Mouse (Mus musculus) intestine, embryonic 16.5 days (tissue): Measurements from ENCODE around the gene Ccnt1. TPM values are rescaled to one million over a fixed set of nuclear protein-coding genes. Genes with fewer than 3 reads are reported as not detected.

Experiments
- ATAC-seq: fragments of 200-750 bp; cut with Nextera tagmentation; 2 replicates; pipeline ENCODE4 v1.8.0; 2017; ENCODE audit warnings: moderate TSS enrichment, moderate library complexity
- H3K27ac ChIP-seq: fragments of 300-500 bp; sonication (generic); 2 replicates; pipeline ENCODE4 v1.5.1; 2014; ENCODE audit warnings: mild to moderate bottlenecking, low read length
- H3K27me3 ChIP-seq: fragments of 300-500 bp; sonication (generic); replicated peaks from 2 replicates; pipeline ENCODE4 v1.6.1; 2014; ENCODE audit warnings: low read length, control low read depth, mixed read lengths; ENCODE audit not compliant: control insufficient read depth, insufficient read depth
- H3K36me3 ChIP-seq: fragments of 300-500 bp; sonication (generic); 2 replicates; pipeline ENCODE4 v1.6.1; 2014; ENCODE audit warnings: low read length, control low read depth; ENCODE audit not compliant: control insufficient read depth, insufficient read depth
- H3K4me1 ChIP-seq: fragments of 300-500 bp; sonication (generic); 2 replicates; pipeline ENCODE4 v1.6.1; 2014; ENCODE audit warnings: low read length, control low read depth, mixed read lengths; ENCODE audit not compliant: control insufficient read depth, insufficient read depth
- H3K4me2 ChIP-seq: fragments of 300-500 bp; sonication (generic); 2 replicates; pipeline ENCODE4 v1.6.1; 2014; ENCODE audit warnings: low read depth, low read length, control low read depth
- H3K4me3 ChIP-seq: fragments of 300-500 bp; sonication (generic); 2 replicates; pipeline ENCODE4 v1.5.1; 2014; ENCODE audit warnings: mild to moderate bottlenecking, low read length
- H3K9ac ChIP-seq: fragments of 300-500 bp; sonication (generic); 2 replicates; pipeline ENCODE4 v1.6.1; 2014; ENCODE audit warnings: low read depth, low read length
- H3K9me3 ChIP-seq: fragments of 300-500 bp; sonication (generic); 2 replicates; pipeline ENCODE4 v1.6.1; 2016; ENCODE audit warnings: low read length, control low read depth; ENCODE audit not compliant: control insufficient read depth
- WGBS: fragments of 180-500 bp; shearing (Covaris S2); extraction: QIAGEN DNeasy Blood & Tissue Kit; methylation state at CpG from one replicate; pipeline ENCODE4 v1.1.7; 2014; 5-methylcytosine and 5-hydroxymethylcytosine counted together
- polyA plus RNA-seq: library from polyadenylated mRNA; unstranded; fragments of >200 nt; fragmentation: Nextera tagmentation; extraction: Ambion mirVana; gene quantifications from 2 replicates; pipeline ENCODE4 v1.2.1, GENCODE M21; 2015

The Ccnt1 gene
- polyA plus RNA-seq, 1 experiment from 2014 or later: 43.7 TPM

GRCm38 (mm10) chr15:98511386-98511928 lies 59.3 kb downstream of the Ccnt1 start:
- Histone ChIP-seq H3K27me3 (no peaks in the 10 kb centered on the region), H3K4me2 (no peak overlapping the region), H3K9ac (no peak overlapping the region), H3K4me3 (no peak overlapping the region), H3K36me3 (no peaks in the 10 kb centered on the region), H3K27ac (0 out of 2 replicates have a peak overlapping the region, but pooled peaks have one; percentile 9), H3K4me1 (peaks cover 5% of the 10 kb centered on the region; the same call in 1 of the 2 replicates), H3K9me3 (no peaks in the 10 kb centered on the region)
- 66% methylated on average over 13 of the region's 13 CpGs for WGBS
- ATAC-seq: no peak

GRCm38 (mm10) chr15:98510438-98511385 lies 60.0 kb downstream of the Ccnt1 start:
- peaks cover 5% of the 10 kb centered on the region; the same call in 1 of the 2 replicates for H3K4me1 ChIP-seq
- H3K4me3 ChIP-seq: peak overlapping the region; percentile 26; the same call in 1 of the 2 replicates
- no peaks in the 10 kb centered on the region for H3K27me3 ChIP-seq
- H3K4me2 ChIP-seq: peak overlapping the region; percentile 50
- 21% methylated on average over 25 of the region's 25 CpGs for WGBS
- H3K9ac ChIP-seq: 0 out of 2 replicates have a peak overlapping the region, but pooled peaks have one; percentile 3
- ATAC-seq: peak; percentile 23; the same call in 1 of the 2 replicates
- no peaks in the 10 kb centered on the region for H3K9me3 ChIP-seq
- H3K27ac ChIP-seq: 0 out of 2 replicates have a peak overlapping the region, but pooled peaks have one; percentile 9
- H3K36me3 ChIP-seq: no peaks in the 10 kb centered on the region

DNA sequence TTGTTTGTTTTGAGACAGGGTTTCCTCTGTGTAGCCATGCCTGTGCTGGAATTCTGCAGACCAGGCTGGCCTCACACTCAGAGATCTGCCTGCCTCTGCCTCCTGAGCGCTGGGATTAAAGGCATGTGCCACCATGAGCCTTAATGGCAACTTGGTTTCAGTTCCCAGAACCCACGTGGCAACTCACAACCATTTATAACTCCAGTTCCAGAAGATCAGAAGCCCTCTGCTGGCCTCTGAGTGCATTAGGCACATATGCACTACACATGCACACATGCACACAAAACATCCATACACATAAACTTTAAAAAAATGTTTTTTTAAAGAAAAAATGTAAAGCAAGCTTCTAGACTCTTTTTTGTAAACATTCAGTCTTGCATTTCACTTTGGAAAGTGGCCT lies 61.3 kb downstream of the Ccnt1 start:
- ATAC-seq: no peak
- Histone ChIP-seq H3K4me3 (no peak overlapping the region), H3K27me3 (no peaks in the 10 kb centered on the region), H3K9ac (no peak overlapping the region), H3K4me2 (no peak overlapping the region), H3K36me3 (no peaks in the 10 kb centered on the region), H3K27ac (no peak overlapping the region), H3K4me1 (peaks cover 5% of the 10 kb centered on the region; the same call in 1 of the 2 replicates), H3K9me3 (no peaks in the 10 kb centered on the region)
- 52% methylated on average over 2 of the region's 2 CpGs for WGBS

DNA sequence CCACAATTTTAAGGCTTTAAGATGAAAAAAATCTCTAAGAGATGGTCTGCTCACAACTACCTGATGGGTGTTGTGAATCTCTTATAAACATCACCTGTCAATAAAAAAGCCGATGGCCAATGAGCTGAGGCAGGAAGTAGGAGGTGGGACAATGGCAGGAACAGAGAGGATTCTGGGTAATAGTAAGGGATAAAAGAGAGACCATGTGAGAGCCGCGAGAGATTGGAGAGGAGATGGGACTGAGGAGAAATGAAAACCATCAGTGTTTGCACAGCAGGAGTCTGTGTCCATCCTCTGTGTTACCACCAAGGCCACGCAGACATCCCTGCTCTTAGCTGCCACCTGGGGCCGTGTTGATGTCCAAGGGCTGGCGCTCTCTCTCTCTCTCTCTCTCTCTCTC lies 63.4 kb downstream of the Ccnt1 start:
- 89% methylated on average over 6 of the region's 6 CpGs for WGBS
- peaks cover 5% of the 10 kb centered on the region; the same call in 1 of the 2 replicates for H3K4me1 ChIP-seq
- no peak overlapping the region for H3K4me2 ChIP-seq
- no peak overlapping the region for H3K4me3 ChIP-seq
- no peaks in the 10 kb centered on the region for H3K36me3 ChIP-seq
- no peak overlapping the region for H3K27ac ChIP-seq
- no peaks in the 10 kb centered on the region for H3K9me3 ChIP-seq
- no peak for ATAC-seq
- no peaks in the 10 kb centered on the region for H3K27me3 ChIP-seq
- H3K9ac ChIP-seq: no peak overlapping the region

- 74% methylated on average over 9 of the region's 9 CpGs for WGBS
- H3K27me3 ChIP-seq: no peaks in the 10 kb centered on the region
- no peak for ATAC-seq
Measured at GRCm38 (mm10) chr15:98506253-98506957, 64.3 kb downstream of the Ccnt1 start.

DNA sequence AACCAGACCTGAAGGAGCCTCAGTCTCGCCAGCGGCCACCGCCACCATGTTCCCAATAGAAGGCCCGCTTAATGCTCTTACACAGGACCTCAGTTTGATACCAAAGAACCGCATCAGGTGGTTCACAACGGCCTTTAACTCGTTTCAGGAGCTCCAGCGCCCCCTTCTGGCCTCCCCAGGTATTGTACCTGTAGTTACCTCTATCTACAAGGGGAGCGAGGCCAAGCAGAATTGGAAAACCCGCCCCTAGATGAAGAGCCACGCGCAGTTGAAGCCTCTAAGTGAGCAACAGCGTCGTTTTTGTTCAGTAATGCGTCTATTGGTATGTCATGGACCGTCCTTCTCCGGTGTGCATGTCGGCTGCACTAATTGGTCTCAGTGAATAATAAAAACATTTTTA lies 66.2 kb downstream of the Ccnt1 start:
- Histone ChIP-seq H3K4me3 (no peak overlapping the region), H3K4me1 (no peaks in the 10 kb centered on the region), H3K9ac (no peak overlapping the region), H3K27ac (no peak overlapping the region), H3K4me2 (no peak overlapping the region), H3K36me3 (no peaks in the 10 kb centered on the region), H3K27me3 (no peaks in the 10 kb centered on the region), H3K9me3 (no peaks in the 10 kb centered on the region)
- 16% methylated on average over 18 of the region's 18 CpGs for whole genome bisulfite sequencing
- ATAC-seq: no peak

More at GRCm38 (mm10) chr15:98506253-98506957, 64.3 kb downstream of the Ccnt1 start:
- Histone ChIP-seq H3K4me1 (peaks cover 5% of the 10 kb centered on the region; the same call in 1 of the 2 replicates), H3K9ac (no peak overlapping the region), H3K27ac (no peak overlapping the region), H3K4me2 (no peak overlapping the region), H3K36me3 (no peaks in the 10 kb centered on the region), H3K4me3 (no peak overlapping the region), H3K9me3 (no peaks in the 10 kb centered on the region)

GRCm38 (mm10) chr15:98503317-98503716 lies 67.4 kb downstream of the Ccnt1 start:
- WGBS: 82% methylated on average over 3 of the region's 3 CpGs

GRCm38 (mm10) chr15:98497631-98498030 lies 73.1 kb downstream of the Ccnt1 start:
- Histone ChIP-seq H3K36me3 (no peaks in the 10 kb centered on the region), H3K4me3 (no peak overlapping the region), H3K27ac (no peak overlapping the region), H3K9ac (no peak overlapping the region), H3K4me2 (no peak overlapping the region), H3K27me3 (no peaks in the 10 kb centered on the region), H3K9me3 (no peaks in the 10 kb centered on the region), H3K4me1 (no peaks in the 10 kb centered on the region)
- no peak for ATAC-seq
- 85% methylated on average over 17 of the region's 17 CpGs for WGBS

More at GRCm38 (mm10) chr15:98503317-98503716, 67.4 kb downstream of the Ccnt1 start:
- Histone ChIP-seq H3K27ac (no peak overlapping the region), H3K4me3 (no peak overlapping the region), H3K4me2 (no peak overlapping the region), H3K27me3 (no peaks in the 10 kb centered on the region), H3K9ac (no peak overlapping the region), H3K9me3 (no peaks in the 10 kb centered on the region), H3K36me3 (no peaks in the 10 kb centered on the region), H3K4me1 (no peaks in the 10 kb centered on the region)
- no peak for ATAC-seq

- WGBS: 54% methylated on average over 4 of the region's 4 CpGs
- no peak within 1 kb of the TSS for H3K4me3 ChIP-seq
- ATAC-seq: no peak
- no peaks in the 10 kb centered on the region for H3K9me3 ChIP-seq
- no peaks in the 10 kb centered on the region for H3K4me1 ChIP-seq
- H3K27ac ChIP-seq: no peak within 1 kb of the TSS
- no peaks in the 10 kb centered on the region for H3K27me3 ChIP-seq
- no peak within 1 kb of the TSS for H3K4me2 ChIP-seq
- H3K36me3 ChIP-seq: no peaks in the 10 kb centered on the region
- H3K9ac ChIP-seq: no peak within 1 kb of the TSS
Measured at GRCm38 (mm10) chr15:98492102-98492501, 78.6 kb downstream of the Ccnt1 start, which contains the start of gene Olfr279. Gene Olfr279 (plus strand): TSS chr15:98492402.
